Mouse (Mus musculus) bone marrow macrophage, adult 2 months (primary cell): ENCODE data around the gene Cped1. TPM values are rescaled to one million over a fixed set of nuclear protein-coding genes. Genes with fewer than 3 reads are reported as not detected.

Source experiments
- H3K27ac ChIP-seq: 2 replicates; pipeline ENCODE4 v1.5.1; 2012; ENCODE audit warnings: low read depth, low read length; ENCODE audit not compliant: insufficient read depth
- H3K4me1 ChIP-seq: 2 replicates; pipeline ENCODE4 v1.6.1; 2012; ENCODE audit warnings: low read length; ENCODE audit not compliant: control insufficient read depth, insufficient read depth
- H3K4me3 ChIP-seq: 2 replicates; pipeline ENCODE4 v1.5.1; 2012; ENCODE audit warnings: mild to moderate bottlenecking, low read length, moderate library complexity; ENCODE audit not compliant: insufficient read depth
- CTCF ChIP-seq: IDR thresholded peaks from 2 replicates; pipeline ENCODE4 v1.5.1; 2012; ENCODE audit warnings: low read depth, mild to moderate bottlenecking, low read length, moderate library complexity
- POLR2A ChIP-seq: IDR thresholded peaks from 2 replicates; pipeline ENCODE4 v1.6.1; 2012; ENCODE audit warnings: mild to moderate bottlenecking, low read depth, low read length, borderline replicate concordance
- polyA plus RNA-seq: library from polyadenylated mRNA; stranded (reverse); fragments of >200 nt; gene quantifications from 2 replicates; pipeline ENCODE4 v1.2.4, GENCODE M21; 2012; ENCODE audit not compliant: missing spikeins, insufficient read depth, insufficient read length

The Cped1 gene
- polyA plus RNA-seq, 1 experiment: 0.79 TPM

DNA sequence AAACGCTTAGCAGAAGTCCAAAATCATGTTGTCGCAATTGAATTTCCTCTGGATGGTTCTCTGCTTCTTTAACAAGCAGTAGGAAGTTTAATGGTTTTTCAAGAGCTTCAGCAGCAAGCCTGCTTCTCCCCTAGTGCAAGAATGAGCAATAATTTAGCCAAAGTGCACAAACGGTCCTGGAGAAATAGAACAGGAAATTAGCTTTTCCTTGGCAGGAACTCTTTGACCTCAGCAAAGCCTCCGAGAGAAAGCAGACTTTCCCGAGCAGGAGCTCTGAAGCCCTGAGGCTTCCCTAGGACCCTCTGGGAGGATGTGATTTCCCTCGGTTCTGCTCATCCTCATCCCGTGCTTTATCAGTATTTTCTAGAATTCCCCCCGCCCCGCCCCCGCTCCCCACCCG is 13.3 kb downstream of the Cped1 start:
- no peak overlapping the region for H3K27ac ChIP-seq
- peaks cover 22% of the 10 kb centered on the region for H3K4me1 ChIP-seq
- H3K4me3 ChIP-seq: no peak overlapping the region
- TF ChIP-seq POLR2A (no peak), CTCF (no peak)

- Histone ChIP-seq H3K4me3 (no peak overlapping the region), H3K27ac (no peak overlapping the region), H3K4me1 (peaks cover 22% of the 10 kb centered on the region)
- TF ChIP-seq CTCF (no peak), POLR2A (no peak)
These were observed 14.4 kb downstream of the Cped1 start for GRCm38 (mm10) chr6:22000086-22000485.

DNA sequence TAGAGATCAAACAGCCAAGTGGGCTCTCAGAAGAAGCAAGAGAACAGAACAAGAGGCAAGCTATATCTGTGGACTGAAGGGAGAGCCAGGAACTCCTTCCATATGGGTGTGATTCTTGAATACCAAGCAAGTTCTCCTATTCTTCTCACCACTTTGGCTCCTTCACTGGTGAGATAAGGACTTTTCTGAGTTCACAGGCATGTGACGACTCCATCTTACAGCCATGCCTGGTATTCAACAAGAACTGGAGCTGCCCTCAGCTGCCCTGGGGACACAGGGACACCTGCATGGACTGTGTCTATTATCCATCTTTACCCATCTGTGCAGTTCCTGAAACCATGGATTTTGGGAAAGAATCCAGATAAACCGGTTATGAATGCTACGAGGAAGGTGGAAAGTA is 15.2 kb downstream of the Cped1 start:
- no peak overlapping the region for H3K27ac ChIP-seq
- no peak for TF ChIP-seq CTCF
- TF ChIP-seq POLR2A: no peak
- H3K4me3 ChIP-seq: no peak overlapping the region
- H3K4me1 ChIP-seq: peaks cover 22% of the 10 kb centered on the region

GRCm38 (mm10) chr6:22001284-22001916 is 15.7 kb downstream of the Cped1 start:
- H3K27ac ChIP-seq: no peak overlapping the region
- H3K4me1 ChIP-seq: peaks cover 22% of the 10 kb centered on the region
- TF ChIP-seq CTCF (no peak), POLR2A (no peak)

DNA sequence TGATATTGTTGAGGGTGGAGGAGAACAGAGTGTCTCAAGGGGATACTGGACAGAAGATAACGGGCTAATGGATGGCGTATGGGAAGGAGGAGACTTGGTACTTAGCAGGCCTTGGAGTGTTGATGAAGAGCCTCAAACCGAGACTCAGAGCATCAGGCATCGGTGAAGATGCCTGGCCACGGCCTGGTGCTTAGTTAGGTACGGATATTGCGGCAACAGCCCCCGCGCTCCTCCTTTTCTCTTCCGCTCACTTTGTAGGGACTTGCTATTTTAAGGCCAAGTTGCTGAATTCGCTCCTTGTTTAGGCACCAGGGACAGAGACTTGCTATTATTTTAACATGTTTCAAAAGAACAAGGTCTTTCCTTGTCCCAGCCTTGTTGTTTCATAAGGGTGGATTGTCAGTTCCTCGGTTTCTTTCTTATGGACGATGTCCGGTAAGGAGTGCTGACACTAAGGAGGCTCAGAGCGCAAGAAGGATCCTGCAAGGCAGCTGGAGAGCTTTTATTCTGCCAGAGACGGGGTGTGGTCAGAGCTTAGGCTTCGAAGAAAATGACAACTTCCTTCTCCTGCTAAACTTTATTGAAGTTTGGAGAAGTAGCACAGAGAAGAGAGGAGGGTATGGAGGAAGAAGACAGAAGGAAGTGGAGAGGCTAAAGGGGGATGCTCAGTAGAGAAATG is 16.9 kb downstream of the Cped1 start:
- Histone ChIP-seq H3K4me1 (peaks cover 22% of the 10 kb centered on the region), H3K4me3 (no peak overlapping the region), H3K27ac (no peak overlapping the region)
- TF ChIP-seq POLR2A (no peak), CTCF (no peak)

More at GRCm38 (mm10) chr6:22001284-22001916, 15.7 kb downstream of the Cped1 start:
- no peak overlapping the region for H3K4me3 ChIP-seq

GRCm38 (mm10) chr6:22003200-22003587 is 17.5 kb downstream of the Cped1 start:
- H3K4me3 ChIP-seq: no peak overlapping the region
- TF ChIP-seq CTCF: no peak
- TF ChIP-seq POLR2A: no peak
- H3K4me1 ChIP-seq: peaks cover 17% of the 10 kb centered on the region
- no peak overlapping the region for H3K27ac ChIP-seq

DNA sequence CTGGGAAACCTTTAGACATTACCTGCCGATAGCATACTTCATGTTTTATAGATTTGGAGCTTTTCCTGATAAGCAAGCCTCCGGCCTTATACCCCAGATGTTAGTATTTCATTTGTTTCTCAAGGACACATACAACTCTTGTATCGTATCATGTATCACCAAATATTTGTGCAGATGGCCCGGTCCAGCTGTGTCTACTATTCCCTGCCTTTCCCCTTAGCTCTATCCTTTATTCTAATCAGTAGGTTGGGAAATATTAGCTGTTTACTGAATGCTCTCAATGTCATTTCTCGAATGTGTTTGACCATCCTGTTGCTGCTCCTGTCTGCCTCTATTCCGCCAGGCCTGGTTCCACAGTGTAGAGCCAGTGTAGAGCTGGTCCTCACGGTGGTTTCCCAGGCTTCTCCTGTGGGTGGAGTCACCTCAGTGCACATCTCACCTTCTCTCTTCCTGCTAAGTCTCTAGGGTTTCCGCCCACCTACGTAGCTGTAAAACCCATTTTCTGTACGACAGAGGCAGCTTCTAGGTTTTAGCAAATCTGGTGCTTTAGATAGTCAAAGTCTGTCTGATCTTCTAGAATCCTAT is 18.3 kb downstream of the Cped1 start:
- H3K4me3 ChIP-seq: no peak overlapping the region
- no peak for TF ChIP-seq POLR2A
- no peak overlapping the region for H3K27ac ChIP-seq
- peaks cover 10% of the 10 kb centered on the region for H3K4me1 ChIP-seq

DNA sequence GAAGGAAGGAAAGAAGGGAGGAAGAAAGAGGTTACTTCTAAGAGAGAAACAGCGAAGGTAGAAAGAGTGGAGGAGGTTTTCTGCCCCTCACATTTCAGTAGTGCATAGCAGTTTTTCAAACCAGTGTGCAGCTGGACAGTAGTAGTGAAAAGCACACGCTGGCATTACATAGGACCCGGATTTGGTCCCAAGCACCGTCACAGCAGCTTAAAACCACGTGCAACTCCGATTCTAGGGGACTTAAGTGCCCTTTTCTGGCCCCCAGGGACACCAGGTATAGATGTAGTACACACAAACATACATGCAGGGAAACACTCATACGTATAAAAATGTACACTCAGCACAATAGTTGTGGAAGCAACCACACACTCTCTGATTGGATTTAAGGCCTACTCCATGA is 22.6 kb downstream of the Cped1 start:
- Histone ChIP-seq H3K4me3 (no peak overlapping the region), H3K27ac (no peak overlapping the region), H3K4me1 (peaks cover 7% of the 10 kb centered on the region; the same call in 1 of the 2 replicates)
- TF ChIP-seq CTCF (no peak), POLR2A (no peak)

DNA sequence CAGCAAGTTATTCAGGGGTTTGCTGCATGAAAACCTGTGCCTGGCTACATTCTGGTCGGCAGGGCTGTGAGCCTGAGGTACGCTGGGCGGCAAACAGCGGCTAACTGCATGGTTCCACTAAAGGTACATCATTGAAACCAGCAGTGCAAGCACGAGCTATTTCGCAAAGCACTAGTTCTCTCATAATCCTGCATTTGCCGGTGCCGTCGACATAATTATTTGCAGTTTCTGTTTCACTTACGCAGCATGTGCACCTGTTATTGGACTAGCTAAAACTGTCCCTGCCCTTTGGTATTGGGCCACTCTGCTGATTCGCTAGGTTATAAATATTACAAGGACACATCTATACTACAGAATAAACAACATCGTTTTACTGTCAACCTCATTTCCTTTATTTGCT is 24.5 kb downstream of the Cped1 start:
- H3K27ac ChIP-seq: no peak overlapping the region
- H3K4me1 ChIP-seq: 0 out of 2 replicates have a peak, but pooled peaks cover 7% of the 10 kb centered on the region
- TF ChIP-seq CTCF: no peak
- TF ChIP-seq POLR2A: no peak
- H3K4me3 ChIP-seq: no peak overlapping the region

GRCm38 (mm10) chr6:22010761-22011281 is 25.1 kb downstream of the Cped1 start:
- H3K27ac ChIP-seq: no peak overlapping the region

More at GRCm38 (mm10) chr6:22010761-22011281, 25.1 kb downstream of the Cped1 start:
- TF ChIP-seq CTCF (no peak), POLR2A (no peak)
- H3K4me3 ChIP-seq: no peak overlapping the region
- 0 out of 2 replicates have a peak, but pooled peaks cover 7% of the 10 kb centered on the region for H3K4me1 ChIP-seq
